Mouse (Mus musculus): ENCODE measurements at regions not wholly inside any gene's neighbourhood (a gene's known extent, or its start where the extent isn't known, plus 50 kb on each side); places are given as distances from the start of the nearest gene placed in this dataset.

DNA sequence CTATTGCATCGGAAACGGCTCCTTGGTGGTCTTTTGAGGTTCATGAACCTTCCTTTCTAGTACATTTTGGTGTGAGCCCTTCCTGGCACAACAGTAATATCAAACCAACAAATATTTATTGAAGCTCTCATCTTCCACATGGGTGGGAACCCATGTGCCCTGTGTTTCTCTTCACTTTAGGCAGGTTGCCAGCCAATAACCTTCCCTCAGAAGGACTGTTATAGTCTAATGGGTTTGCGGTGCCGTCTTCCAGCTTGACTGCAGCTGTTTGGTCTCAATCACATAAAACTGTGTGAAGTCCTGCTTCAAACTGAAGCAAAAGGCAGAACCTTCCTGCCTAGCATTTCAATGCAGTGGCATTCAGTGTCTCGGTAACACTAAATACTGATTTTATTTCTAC, 69.4 kb upstream of the Irak1bp1 start:
- Histone ChIP-seq H3K4me3 (no peak overlapping the region), H3K27ac (no peak overlapping the region)
- no peak for DNase-seq
- no peak for TF ChIP-seq CTCF (IDR thresholded peaks at IDR 0.05)
- intact Hi-C loops (cut with DNase I), result no loop called here

DNA sequence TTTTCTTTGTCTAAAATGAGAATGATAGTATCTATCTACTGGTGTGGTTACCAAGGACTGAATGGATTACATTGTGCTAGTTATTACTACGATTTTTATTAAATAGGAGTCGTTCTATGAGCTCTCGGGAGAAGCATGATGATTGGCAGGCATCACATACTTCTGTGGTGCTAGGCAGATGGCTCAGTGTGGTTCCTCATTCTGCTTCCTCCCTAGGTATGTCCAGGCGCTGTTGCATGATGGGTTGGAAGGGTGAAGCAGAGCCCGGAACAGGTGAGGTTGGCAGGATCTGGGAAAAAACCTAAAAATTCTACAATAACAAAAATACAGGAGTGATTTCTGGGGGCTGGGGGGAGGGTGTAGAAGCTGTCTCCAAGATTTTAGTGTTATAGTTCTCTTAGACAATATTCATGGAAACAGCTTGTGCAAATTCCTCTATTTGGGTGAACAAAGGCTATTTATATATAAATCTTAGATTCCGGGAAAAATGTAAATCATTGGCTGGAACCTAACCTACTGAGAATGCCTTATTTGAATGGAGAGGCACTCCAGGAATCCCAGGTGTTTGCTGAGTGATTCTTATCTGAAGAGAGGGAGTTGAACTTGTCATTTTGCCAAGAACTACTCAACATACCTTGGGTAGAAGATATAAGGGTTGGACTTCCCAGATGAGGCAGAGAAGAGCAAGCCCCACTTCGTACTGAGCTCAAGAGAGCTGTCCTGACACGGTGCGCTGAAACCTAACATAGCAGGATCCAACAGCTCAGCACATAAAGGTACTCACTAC, 68.5 kb upstream of the Irak1bp1 start:
- intact Hi-C loops (cut with DNase I), result no loop called here
- no peak for TF ChIP-seq CTCF (IDR thresholded peaks at IDR 0.05)
- H3K4me3 ChIP-seq, result no peak overlapping the region
- no peak overlapping the region for H3K27ac ChIP-seq
- no peak for DNase-seq

DNA sequence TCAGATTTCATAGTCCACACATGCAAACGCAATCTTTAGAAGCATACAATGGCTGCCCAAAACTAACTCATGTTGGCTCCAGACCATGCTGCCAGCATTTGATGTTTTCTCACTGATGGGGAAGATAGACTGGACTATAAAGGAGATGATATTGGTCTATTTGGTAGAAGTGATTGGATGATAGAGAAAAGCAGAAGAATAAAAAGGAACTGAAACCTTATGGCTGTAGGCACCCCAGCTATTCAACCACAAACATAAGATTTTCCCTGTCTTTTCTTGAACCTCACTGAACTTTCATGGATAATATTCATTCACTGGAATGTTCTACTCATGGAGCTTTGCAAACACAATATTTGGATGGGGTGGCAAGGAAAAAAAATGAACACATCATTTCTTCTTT, 65.7 kb upstream of the Irak1bp1 start:
- no peak for DNase-seq
- Histone ChIP-seq H3K4me3 (no peak overlapping the region), H3K27ac (no peak overlapping the region)
- intact Hi-C loops (cut with DNase I), result no loop called here
- TF ChIP-seq CTCF (IDR thresholded peaks at IDR 0.05), result no peak
